8 mouse cellular contexts compared by ENCODE assay signal in the genomic region with DNA sequence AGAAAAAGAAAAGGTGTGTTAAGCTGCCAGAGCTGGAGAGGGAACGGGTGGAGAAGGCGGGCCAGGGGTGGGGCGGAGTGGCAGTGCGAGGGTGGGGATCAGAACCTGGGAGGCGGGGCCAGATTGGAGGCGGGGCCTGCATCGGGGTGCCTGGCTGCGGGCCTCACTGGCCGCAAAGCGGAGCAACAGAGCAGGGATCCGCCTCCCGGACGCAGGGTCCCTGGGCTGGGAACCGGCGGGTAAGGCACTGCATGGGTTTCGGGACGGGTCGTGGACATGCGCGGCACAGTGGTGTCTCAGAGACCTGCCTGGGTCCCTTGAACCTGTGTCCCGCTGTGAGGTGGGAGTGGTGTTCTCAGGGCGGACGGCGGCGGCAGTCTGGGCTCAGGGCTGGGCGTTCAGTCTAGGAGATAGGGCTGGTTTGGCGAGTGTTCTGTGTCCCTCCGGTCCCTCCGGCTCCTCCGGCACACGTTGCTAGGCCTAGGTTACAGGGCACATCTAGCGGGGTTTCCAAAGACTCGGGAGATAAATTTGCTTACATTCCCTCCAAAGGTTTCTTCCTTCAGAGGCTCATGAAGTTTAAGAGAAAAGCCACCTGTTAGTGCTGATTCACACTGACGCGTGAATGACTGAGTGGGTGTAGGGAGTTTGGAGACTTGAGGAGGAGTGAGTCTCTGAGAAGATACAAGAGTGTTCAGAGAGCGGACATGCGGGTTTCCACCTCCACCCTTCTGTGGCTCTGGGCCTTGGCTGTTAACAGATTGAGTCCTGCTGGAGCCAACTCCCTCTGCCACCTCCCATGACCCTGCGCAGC. TPM values are rescaled to one million over a fixed set of nuclear protein-coding genes. Genes with fewer than 3 reads are reported as not detected.
A peak's percentile ranks its signal among the peaks of the same experiment; 100 is the strongest.
DNase-seq lines count a peak whose midpoint lies in the region; ATAC-seq and TF ChIP-seq lines count a peak whose summit lies in the region.

A gene (plus strand): TSS at position 176 of the 814 bp plus-strand sequence.

- ATAC-seq in heart, embryonic 12.5 days (ENCODE audit: insufficient number of reproducible peaks, low FRiP score): peak; percentile 96
- ATAC-seq in kidney, postnatal 0 days (replicated peaks; ENCODE audit: low FRiP score, low read depth): peak; percentile 93
- peak; percentile 93 for ATAC-seq in liver, embryonic 11.5 days (replicated peaks; ENCODE audit: low FRiP score)

- H3K27ac ChIP-seq in heart, embryonic 12.5 days (ENCODE audit: poor library complexity, severe bottlenecking): peak within 1 kb of the TSS; percentile 22; the same call in 1 of the 2 replicates
- 0 out of 2 replicates have a peak within 1 kb of the TSS, but pooled peaks have one; percentile 3 for H3K27ac ChIP-seq in kidney, postnatal 0 days
- peak within 1 kb of the TSS; percentile 62 for H3K27ac ChIP-seq in liver, embryonic 11.5 days (ENCODE audit: low read depth, low read length)

- peak within 1 kb of the TSS; percentile 76 for H3K9ac ChIP-seq in heart, embryonic 12.5 days
- H3K9ac ChIP-seq in kidney, postnatal 0 days (ENCODE audit: low read depth, low read length): peak within 1 kb of the TSS; percentile 49
- H3K9ac ChIP-seq in liver, embryonic 11.5 days (ENCODE audit: low read depth, low read length): peak within 1 kb of the TSS; percentile 65

- H3K27me3 ChIP-seq in erythroblast, embryonic 14.5 days (ENCODE audit: control insufficient read depth): peaks cover 7% of the 10 kb centered on the region
- no peaks in the 10 kb centered on the region for H3K27me3 ChIP-seq in heart, embryonic 12.5 days (replicated peaks)
- H3K27me3 ChIP-seq in kidney, postnatal 0 days (ENCODE audit: insufficient read depth, low read length): no peaks in the 10 kb centered on the region
- H3K27me3 ChIP-seq in liver, embryonic 11.5 days (replicated peaks; ENCODE audit: control insufficient read depth, insufficient read depth, low read length): no peaks in the 10 kb centered on the region; the same call in 1 of the 2 replicates
- H3K27me3 ChIP-seq in myocyte (ENCODE audit: control insufficient read depth, insufficient read depth, insufficient read length): no peaks in the 10 kb centered on the region

- peak; percentile 93 for DNase-seq in CD4-positive helper T cell, adult 2 months (ENCODE audit: low read depth, low spot score)
- peak; percentile 86 for DNase-seq in brain, embryonic 14.5 days (ENCODE audit: low read depth)
- DNase-seq in kidney, postnatal 0 days (ENCODE audit: low spot score): peak; percentile 95
- DNase-seq in liver, embryonic 11.5 days (ENCODE audit: low spot score): peak; percentile 97
- DNase-seq in spleen, postnatal 4 days (ENCODE audit: low spot score in 2 of 2): peak; percentile 99

- H3ac ChIP-seq in myocyte (ENCODE audit: control insufficient read depth, insufficient read length): peak within 1 kb of the TSS; percentile 28

- TF ChIP-seq POLR2A in brain, embryonic 14.5 days (IDR thresholded peaks at IDR 0.05; ENCODE audit: borderline replicate concordance, extremely low read depth, insufficient read depth, insufficient read length, poor library complexity, severe bottlenecking): no peak
- peak; percentile 95 for TF ChIP-seq POLR2A in myocyte (IDR thresholded peaks at IDR 0.05; ENCODE audit: insufficient read length, low read depth)

- no peak for TF ChIP-seq CTCF in brain, embryonic 14.5 days (IDR thresholded peaks at IDR 0.05; ENCODE audit: borderline replicate concordance, extremely low read depth, insufficient read depth, insufficient read length)
- peak; percentile 20; the same call in 1 of the 2 replicates for TF ChIP-seq CTCF in kidney, postnatal 0 days (IDR thresholded peaks at IDR 0.05; ENCODE audit: low read depth)

- H3K79me2 ChIP-seq in myocyte (ENCODE audit: control insufficient read depth, insufficient read depth): peaks cover 28% of the 10 kb centered on the region

- peak within 1 kb of the TSS; percentile 69 for H3K4me3 ChIP-seq in erythroblast, embryonic 14.5 days (replicated peaks)
- peak within 1 kb of the TSS; percentile 62 for H3K4me3 ChIP-seq in heart, embryonic 12.5 days
- peak within 1 kb of the TSS; percentile 41 for H3K4me3 ChIP-seq in kidney, postnatal 0 days (replicated peaks; ENCODE audit: low read depth, low read length)
- H3K4me3 ChIP-seq in liver, embryonic 11.5 days (ENCODE audit: low read depth, low read length): peak within 1 kb of the TSS; percentile 69
- peak within 1 kb of the TSS; percentile 69 for H3K4me3 ChIP-seq in myocyte

- no peaks in the 10 kb centered on the region for H3K36me3 ChIP-seq in erythroblast, embryonic 14.5 days (ENCODE audit: control insufficient read depth)
- no peaks in the 10 kb centered on the region for H3K36me3 ChIP-seq in heart, embryonic 12.5 days
- H3K36me3 ChIP-seq in kidney, postnatal 0 days (ENCODE audit: insufficient read depth, low read length): no peaks in the 10 kb centered on the region
- no peaks in the 10 kb centered on the region for H3K36me3 ChIP-seq in liver, embryonic 11.5 days (ENCODE audit: control insufficient read depth, insufficient read depth, low read length)
- H3K36me3 ChIP-seq in myocyte (ENCODE audit: control insufficient read depth, insufficient read depth): no peaks in the 10 kb centered on the region

- H3K4me1 ChIP-seq in erythroblast, embryonic 14.5 days (ENCODE audit: control insufficient read depth): peaks cover 41% of the 10 kb centered on the region
- H3K4me1 ChIP-seq in heart, embryonic 12.5 days (replicated peaks): peaks cover 21% of the 10 kb centered on the region
- H3K4me1 ChIP-seq in kidney, postnatal 0 days (replicated peaks; ENCODE audit: insufficient read depth, low read length): no peaks in the 10 kb centered on the region; the same call in 1 of the 2 replicates
- peaks cover 20% of the 10 kb centered on the region for H3K4me1 ChIP-seq in liver, embryonic 11.5 days (replicated peaks; ENCODE audit: control insufficient read depth, insufficient read depth, low read length)

- no peaks in the 10 kb centered on the region for H3K9me3 ChIP-seq in erythroblast, embryonic 14.5 days (ENCODE audit: control insufficient read depth, low read length)
- no peaks in the 10 kb centered on the region for H3K9me3 ChIP-seq in heart, embryonic 12.5 days (replicated peaks)
- H3K9me3 ChIP-seq in kidney, postnatal 0 days (replicated peaks; ENCODE audit: low read length): no peaks in the 10 kb centered on the region
- no peaks in the 10 kb centered on the region for H3K9me3 ChIP-seq in liver, embryonic 11.5 days (ENCODE audit: control insufficient read depth, low read length)

- 2% methylated on average over 38 of the region's 38 CpGs for WGBS in heart, embryonic 12.5 days
- WGBS in kidney, postnatal 0 days: 3% methylated on average over 32 of the region's 38 CpGs
- 1% methylated on average over 38 of the region's 38 CpGs for WGBS in liver, embryonic 11.5 days

- peak within 1 kb of the TSS; percentile 82 for H3K4me2 ChIP-seq in heart, embryonic 12.5 days
- H3K4me2 ChIP-seq in kidney, postnatal 0 days (ENCODE audit: low read length): peak within 1 kb of the TSS; percentile 59
- H3K4me2 ChIP-seq in liver, embryonic 11.5 days: peak within 1 kb of the TSS; percentile 96
- H3K4me2 ChIP-seq in myocyte (ENCODE audit: low read depth): peak within 1 kb of the TSS; percentile 98

TF ChIP-seq in myocyte, 11 proteins besides CTCF, POLR2A, EP300 and RAD21:
- TF ChIP-seq MYOD1 (IDR thresholded peaks at IDR 0.05; ENCODE audit: control insufficient read depth in 1 of 3, insufficient read length in 2 of 3, low read depth in 2 of 3) (peak in 2 of 3 experiments; percentile 36 to 62), TCF3 (IDR thresholded peaks at IDR 0.05; ENCODE audit: insufficient read length, low read depth) (no peak), POLR2AphosphoS2 (IDR thresholded peaks at IDR 0.05; ENCODE audit: insufficient read length, low read depth) (peak; percentile 95), E2F4 (IDR thresholded peaks at IDR 0.05; ENCODE audit: insufficient read depth) (no peak), USF1 (IDR thresholded peaks at IDR 0.05; ENCODE audit: low read depth) (no peak), MAX (IDR thresholded peaks at IDR 0.05; ENCODE audit: low read depth) (no peak)

RNA-seq across cellular contexts. Expression of the gene that starts here (rescaled TPM):
- 39.8 and 41.6 TPM in 2 replicates for polyA plus RNA-seq in brain, embryonic 14.5 days (2012; rRNA removed)
- polyA plus RNA-seq in erythroblast, embryonic 14.5 days (2012): 0.26 and 0.44 TPM in 2 replicates
- polyA plus RNA-seq in heart, embryonic 12.5 days (2016; fragmentation: Nextera tagmentation; extraction: Ambion mirVana): 3.0 and 6.4 TPM in 2 replicates
- 6.2 and 8.9 TPM in 2 replicates for polyA plus RNA-seq in kidney, postnatal 0 days (2015; fragmentation: Nextera tagmentation; extraction: Ambion mirVana)
- 5.2 and 8.4 TPM in 2 replicates for polyA plus RNA-seq in liver, embryonic 11.5 days (2014; fragmentation: Nextera tagmentation; extraction: Ambion mirVana)
- 14.3 TPM for polyA plus RNA-seq in myocyte (2012; fragmentation: generic; extraction: Trizol)

Comparison
In these comparisons a context has a peak if more than half of its experiments do, and no peak if none do; other contexts are left out.
1. Peak in every context shown above with its lines: DNase-seq, ATAC-seq, H3K4me3 ChIP-seq and H3K27ac ChIP-seq.
2. H3K27ac ChIP-seq: peak in every context shown above with its lines; median percentile 62 in liver, embryonic 11.5 days; 22 in heart, embryonic 12.5 days; 3 in kidney, postnatal 0 days.